Mouse (Mus musculus) liver, adult 2 months (tissue): ENCODE measurements at regions not wholly inside any gene's neighbourhood (a gene's known extent, or its start where the extent isn't known, plus 50 kb on each side); places are given as distances from the start of the nearest gene placed in this dataset.

Experiments used
- DNase-seq: peaks from one replicate; pipeline ENCODE4 v3.0.0-alpha.2; 2011; ENCODE audit warnings: low read depth, low spot score; ENCODE audit errors: extremely low read depth
- H3K27ac ChIP-seq: fragments of 200-500 bp; replicated peaks from 2 replicates; pipeline ENCODE4 v1.5.1; 2012; ENCODE audit warnings: low read depth, mild to moderate bottlenecking, control low read depth, inconsistent platforms, low read length; ENCODE audit not compliant: insufficient read depth
- H3K27me3 ChIP-seq: fragments of 200-500 bp; 2 replicates; pipeline ENCODE4 v1.6.1; 2012; ENCODE audit warnings: mild to moderate bottlenecking, moderate library complexity, low read length, inconsistent platforms; ENCODE audit not compliant: control insufficient read depth, insufficient read depth
- H3K36me3 ChIP-seq: fragments of 200-500 bp; 2 replicates; pipeline ENCODE4 v1.6.1; 2012; ENCODE audit warnings: low read length, inconsistent platforms; ENCODE audit not compliant: control insufficient read depth, insufficient read depth
- H3K4me1 ChIP-seq: fragments of 200-500 bp; 2 replicates; pipeline ENCODE4 v1.6.1; 2011; ENCODE audit warnings: low read length; ENCODE audit not compliant: control insufficient read depth, insufficient read depth
- H3K4me3 ChIP-seq: fragments of 200-500 bp; 2 replicates; pipeline ENCODE4 v1.5.1; 2011; ENCODE audit warnings: low read depth, mild to moderate bottlenecking, control low read depth, low read length, moderate library complexity; ENCODE audit not compliant: insufficient read depth
- H3K79me2 ChIP-seq: fragments of 200-500 bp; 2 replicates; pipeline ENCODE4 v1.6.1; 2012; ENCODE audit warnings: inconsistent platforms, mild to moderate bottlenecking, low read length, moderate library complexity; ENCODE audit not compliant: control insufficient read depth, insufficient read depth
- H3K9ac ChIP-seq: fragments of 200-500 bp; 2 replicates; pipeline ENCODE4 v1.6.1; 2012; ENCODE audit warnings: low read depth, mild to moderate bottlenecking, control low read depth, inconsistent platforms, low read length
- CTCF ChIP-seq: fragments of 200-500 bp; IDR thresholded peaks from 2 replicates; pipeline ENCODE4 v1.5.1; 2011; ENCODE audit warnings: low read depth, low read length, control low read depth
- POLR2A ChIP-seq: fragments of 200-500 bp; IDR thresholded peaks from 2 replicates; pipeline ENCODE4 v1.6.1; 2011; ENCODE audit warnings: low read length, control low read depth; ENCODE audit not compliant: insufficient read depth; ENCODE audit errors: extremely low read depth
- WGBS: fragments of 180-500 bp; shearing (Covaris S2); methylation state at CpG from one replicate; pipeline ENCODE4 v1.1.7; 2018; 5-methylcytosine and 5-hydroxymethylcytosine counted together

DNA sequence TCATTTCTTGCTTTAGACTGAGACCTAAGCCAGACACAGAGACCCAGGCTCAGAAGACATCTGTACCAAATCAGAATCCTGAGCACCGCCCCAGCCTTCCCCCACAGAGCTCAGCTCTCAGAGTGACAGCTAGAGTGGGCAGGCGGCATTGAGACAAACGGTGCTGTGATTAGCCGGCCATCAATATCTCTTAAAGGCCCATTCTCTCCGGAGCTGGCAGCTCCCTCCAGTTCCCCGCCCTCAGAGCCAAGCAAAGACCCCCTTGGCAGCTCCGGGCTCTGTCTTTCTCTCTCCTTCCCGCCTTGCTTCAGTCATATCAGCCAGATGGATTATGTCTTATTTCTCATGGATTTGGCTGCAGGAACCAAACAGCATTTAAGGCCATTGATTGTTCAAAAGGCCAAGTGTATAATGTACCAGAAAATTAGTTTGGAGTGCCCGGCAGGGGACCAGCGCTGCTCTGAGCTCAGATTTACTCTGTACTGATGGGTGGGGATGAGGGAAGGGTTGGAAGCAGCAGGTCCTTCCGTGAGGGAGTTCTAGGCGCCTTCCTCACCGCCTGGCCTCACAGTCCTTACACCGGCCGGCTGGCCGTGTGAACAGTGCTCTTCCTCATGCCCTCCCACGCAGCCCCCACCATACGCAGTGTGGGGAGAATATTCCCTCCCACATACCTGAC, 109.0 kb upstream of the Thy1 start:
- no peak for TF ChIP-seq POLR2A
- TF ChIP-seq CTCF = no peak
- Histone ChIP-seq H3K27ac (no peak overlapping the region), H3K9ac (no peak overlapping the region), H3K27me3 (no peaks in the 10 kb centered on the region), H3K36me3 (no peaks in the 10 kb centered on the region), H3K4me3 (no peak overlapping the region), H3K4me1 (no peaks in the 10 kb centered on the region), H3K79me2 (no peaks in the 10 kb centered on the region)
- no peak for DNase-seq
- 36% methylated on average over 18 of the region's 18 CpGs for WGBS

DNA sequence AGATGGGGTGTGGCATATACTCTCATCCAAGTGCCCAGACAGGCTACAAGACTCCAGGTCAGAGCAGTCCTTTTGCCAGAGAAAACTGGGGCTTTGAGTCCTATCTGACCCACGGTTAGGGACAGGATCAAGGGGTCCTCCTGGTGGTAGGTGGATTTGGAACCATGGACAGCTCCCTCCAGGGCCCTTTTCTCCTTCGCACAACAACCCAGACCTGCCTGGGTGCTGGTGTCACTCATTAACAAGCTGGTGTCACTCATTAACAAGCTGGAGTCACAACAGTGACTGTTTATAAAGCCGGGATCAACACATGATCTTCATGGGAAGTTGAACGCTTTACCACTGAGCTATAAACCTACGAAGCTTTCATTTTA, 108.5 kb upstream of the Thy1 start:
- no peaks in the 10 kb centered on the region for H3K27me3 ChIP-seq
- no peaks in the 10 kb centered on the region for H3K79me2 ChIP-seq
- no peak overlapping the region for H3K4me3 ChIP-seq
- H3K27ac ChIP-seq = no peak overlapping the region
- no peak overlapping the region for H3K9ac ChIP-seq
- peak; percentile 66 for DNase-seq
- 2% methylated on average over 5 of the region's 5 CpGs for WGBS
- no peaks in the 10 kb centered on the region for H3K36me3 ChIP-seq
- TF ChIP-seq CTCF = no peak
- no peak for TF ChIP-seq POLR2A
- H3K4me1 ChIP-seq = no peaks in the 10 kb centered on the region

- no peak overlapping the region for H3K4me3 ChIP-seq
- no peaks in the 10 kb centered on the region for H3K79me2 ChIP-seq
- no peak for TF ChIP-seq CTCF
- no peak for TF ChIP-seq POLR2A
- no peak overlapping the region for H3K9ac ChIP-seq
- H3K27me3 ChIP-seq = no peaks in the 10 kb centered on the region
- WGBS = 82% methylated on average over 11 of the region's 11 CpGs
- H3K36me3 ChIP-seq = no peaks in the 10 kb centered on the region
- H3K4me1 ChIP-seq = no peaks in the 10 kb centered on the region
- DNase-seq = no peak
- H3K27ac ChIP-seq = no peak overlapping the region
These were observed 103.8 kb upstream of the Thy1 start for GRCm38 (mm10) chr9:43939336-43939735.

DNA sequence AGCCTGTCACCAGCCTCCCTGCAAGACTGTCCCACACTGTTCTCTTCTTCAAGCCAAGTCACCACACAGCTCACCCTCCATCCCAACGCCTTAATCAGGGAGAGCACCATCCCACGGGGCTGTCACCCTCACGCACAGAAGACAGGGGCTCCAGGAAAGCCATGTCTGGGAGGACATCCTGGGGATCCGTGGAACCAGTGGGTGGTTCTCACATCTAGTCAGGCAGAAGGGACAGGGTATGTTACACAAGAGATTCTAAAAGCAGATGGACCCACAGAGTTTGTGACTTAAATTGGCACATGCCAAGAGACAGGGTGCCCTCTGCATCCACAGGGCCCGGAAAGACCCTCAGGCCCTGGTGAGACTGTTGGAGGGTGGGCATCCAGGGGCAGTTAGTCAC, 101.0 kb upstream of the Thy1 start:
- peaks cover 6% of the 10 kb centered on the region; the same call in 1 of the 2 replicates for H3K4me1 ChIP-seq
- WGBS = 84% methylated on average over 5 of the region's 5 CpGs
- no peak overlapping the region for H3K27ac ChIP-seq
- no peaks in the 10 kb centered on the region for H3K36me3 ChIP-seq
- H3K79me2 ChIP-seq = no peaks in the 10 kb centered on the region
- no peak for DNase-seq
- H3K9ac ChIP-seq = no peak overlapping the region
- no peaks in the 10 kb centered on the region for H3K27me3 ChIP-seq
- TF ChIP-seq CTCF (no peak), POLR2A (no peak)
- H3K4me3 ChIP-seq = no peak overlapping the region

- no peak overlapping the region for H3K4me3 ChIP-seq
- no peaks in the 10 kb centered on the region for H3K36me3 ChIP-seq
- no peak for DNase-seq
- WGBS = 83% methylated on average over 6 of the region's 6 CpGs
- TF ChIP-seq CTCF (no peak), POLR2A (no peak)
- H3K27me3 ChIP-seq = no peaks in the 10 kb centered on the region
- H3K79me2 ChIP-seq = no peaks in the 10 kb centered on the region
- peaks cover 6% of the 10 kb centered on the region; the same call in 1 of the 2 replicates for H3K4me1 ChIP-seq
- H3K27ac ChIP-seq = no peak overlapping the region
- no peak overlapping the region for H3K9ac ChIP-seq
These were observed 99.7 kb upstream of the Thy1 start for GRCm38 (mm10) chr9:43943522-43943921.

- no peak for TF ChIP-seq CTCF
- no peak for TF ChIP-seq POLR2A
- H3K9ac ChIP-seq = no peak overlapping the region
- H3K4me3 ChIP-seq = no peak overlapping the region
- WGBS = 55% methylated on average over 13 of the region's 13 CpGs
- DNase-seq = peak; percentile 82
- no peaks in the 10 kb centered on the region for H3K27me3 ChIP-seq
- H3K27ac ChIP-seq = no peak overlapping the region
- H3K79me2 ChIP-seq = no peaks in the 10 kb centered on the region
- H3K36me3 ChIP-seq = no peaks in the 10 kb centered on the region
- peaks cover 6% of the 10 kb centered on the region; the same call in 1 of the 2 replicates for H3K4me1 ChIP-seq
These were observed 98.1 kb upstream of the Thy1 start for GRCm38 (mm10) chr9:43944816-43945741.
